Mouse (Mus musculus) ES-CJ7 (cell line): ENCODE results near the gene Wdfy3.

Experiments
- DNase-seq: peaks from one replicate; pipeline ENCODE4 v3.0.0; 2011; ENCODE audit warnings: low read depth, low spot score

The Wdfy3 gene

GRCm38 (mm10) chr5:102055130-102055641 is 14.5 kb downstream of the Wdfy3 start:
- DNase-seq = peak; percentile 75

- DNase-seq = no peak
Observed at GRCm38 (mm10) chr5:102054511-102055093, 15.1 kb downstream of the Wdfy3 start.

GRCm38 (mm10) chr5:102052906-102053305 is 16.8 kb downstream of the Wdfy3 start:
- DNase-seq = peak; percentile 69

- no peak for DNase-seq
Observed at GRCm38 (mm10) chr5:102052465-102052864, 17.3 kb downstream of the Wdfy3 start.

GRCm38 (mm10) chr5:102050677-102051076 is 19.0 kb downstream of the Wdfy3 start:
- no peak for DNase-seq

GRCm38 (mm10) chr5:102048416-102048815 is 21.3 kb downstream of the Wdfy3 start:
- DNase-seq = peak; percentile 23

- DNase-seq = no peak
Observed at GRCm38 (mm10) chr5:102046617-102047116, 23.1 kb downstream of the Wdfy3 start.

GRCm38 (mm10) chr5:102045636-102046616 is 23.8 kb downstream of the Wdfy3 start:
- DNase-seq = peak; percentile 66

GRCm38 (mm10) chr5:102045177-102045576 is 24.5 kb downstream of the Wdfy3 start:
- DNase-seq = no peak

GRCm38 (mm10) chr5:102033281-102033680 is 36.4 kb downstream of the Wdfy3 start:
- no peak for DNase-seq

GRCm38 (mm10) chr5:102032594-102033240 is 37.0 kb downstream of the Wdfy3 start:
- DNase-seq = no peak

GRCm38 (mm10) chr5:102032191-102032590 is 37.5 kb downstream of the Wdfy3 start:
- no peak for DNase-seq

GRCm38 (mm10) chr5:102023376-102023775 is 46.3 kb downstream of the Wdfy3 start:
- peak; percentile 89 for DNase-seq

GRCm38 (mm10) chr5:102022018-102022898 is 47.5 kb downstream of the Wdfy3 start:
- no peak for DNase-seq

- peak; percentile 80 for DNase-seq
Observed at GRCm38 (mm10) chr5:102014235-102014634, 55.5 kb downstream of the Wdfy3 start.

- no peak for DNase-seq
Observed at GRCm38 (mm10) chr5:102013781-102014180, 55.9 kb downstream of the Wdfy3 start.

- DNase-seq = no peak
Observed at GRCm38 (mm10) chr5:102010961-102011360, 58.8 kb downstream of the Wdfy3 start.

- DNase-seq = no peak
Observed at GRCm38 (mm10) chr5:102009606-102010005, 60.1 kb downstream of the Wdfy3 start.

- DNase-seq = no peak
Observed at GRCm38 (mm10) chr5:102008712-102009111, 61.0 kb downstream of the Wdfy3 start.

- DNase-seq = peak; percentile 43
Observed at GRCm38 (mm10) chr5:102006218-102006941, 63.3 kb downstream of the Wdfy3 start.
